Mouse (Mus musculus): ENCODE results near the gene Tmtc3.
"Not testable (repeated sequence)": the region's sequence is repeated elsewhere in the genome, so short reads cannot be mapped to it uniquely, and the experiment has no call there.

The Tmtc3 gene

GRCm38 (mm10) chr10:100487097-100487978, at the start of gene Tmtc3, which contains the start of gene Cep290:
Gene Tmtc3, minus strand, starts transcription at chr10:100487350.
Gene Cep290, plus strand, starts transcription at chr10:100487558.
- peak; percentile 2 to 20 for DNase-seq (ENCODE audit: low read depth in 2 of 2, low spot score in 2 of 2)

- DNase-seq (ENCODE audit: low read depth in 2 of 2, low spot score in 2 of 2): no peak
Observed at GRCm38 (mm10) chr10:100524499-100525390, 37.6 kb upstream of the Tmtc3 start.

GRCm38 (mm10) chr10:100522330-100522729, 35.2 kb upstream of the Tmtc3 start:
- no peak for DNase-seq (ENCODE audit: low read depth in 2 of 2, low spot score in 2 of 2)

- DNase-seq (ENCODE audit: low read depth in 2 of 2, low spot score in 2 of 2): no peak
Observed at GRCm38 (mm10) chr10:100521617-100522016, 34.5 kb upstream of the Tmtc3 start.

GRCm38 (mm10) chr10:100508170-100508569, 21.0 kb upstream of the Tmtc3 start:
- no peak for DNase-seq (ENCODE audit: low read depth in 2 of 2, low spot score in 2 of 2)

- DNase-seq (ENCODE audit: low read depth in 2 of 2, low spot score in 2 of 2): no peak
Observed at GRCm38 (mm10) chr10:100498309-100498708, 11.2 kb upstream of the Tmtc3 start.

GRCm38 (mm10) chr10:100491916-100492315, 4.8 kb upstream of the Tmtc3 start:
- DNase-seq (ENCODE audit: low read depth in 2 of 2, low spot score in 2 of 2): no peak

GRCm38 (mm10) chr10:100486701-100487096, 451 bp downstream of the Tmtc3 start:
- DNase-seq (ENCODE audit: low read depth in 2 of 2, low spot score in 2 of 2): no peak

- no peak for DNase-seq (ENCODE audit: low read depth in 2 of 2, low spot score in 2 of 2)
Observed at GRCm38 (mm10) chr10:100479538-100479937, 7.6 kb downstream of the Tmtc3 start.

GRCm38 (mm10) chr10:100475040-100475439, 12.1 kb downstream of the Tmtc3 start:
- DNase-seq (ENCODE audit: low read depth in 2 of 2, low spot score in 2 of 2): no peak

GRCm38 (mm10) chr10:100460515-100460914, 26.6 kb downstream of the Tmtc3 start:
- no peak for DNase-seq (ENCODE audit: low read depth in 2 of 2, low spot score in 2 of 2)

- DNase-seq (ENCODE audit: low read depth in 2 of 2, low spot score in 2 of 2): no peak
Observed at GRCm38 (mm10) chr10:100449394-100449793, 37.8 kb downstream of the Tmtc3 start.

- no peak for DNase-seq (ENCODE audit: low read depth in 2 of 2, low spot score in 2 of 2)
Observed at GRCm38 (mm10) chr10:100427592-100427991, 59.6 kb downstream of the Tmtc3 start.

GRCm38 (mm10) chr10:100415566-100415965, 71.6 kb downstream of the Tmtc3 start:
- DNase-seq (ENCODE audit: low read depth in 2 of 2, low spot score in 2 of 2): no peak

- not testable (repeated sequence) for DNase-seq (ENCODE audit: low read depth in 2 of 2, low spot score in 2 of 2)
Observed at GRCm38 (mm10) chr10:100402301-100402700, 84.8 kb downstream of the Tmtc3 start.
